Mouse (Mus musculus) embryo, embryonic 10 days (tissue): ENCODE measurements at regions not wholly inside any gene's neighbourhood (a gene's known extent, or its start where the extent isn't known, plus 50 kb on each side); places are given as distances from the start of the nearest gene placed in this dataset.

Source experiments
- DNase-seq: peaks from one replicate; pipeline ENCODE4 v3.0.0-alpha.2; 2015; ENCODE audit warnings: low spot score

GRCm38 (mm10) chr13:112223616-112224015, 64.6 kb upstream of the Ankrd55 start:
- DNase-seq, result no peak

- no peak for DNase-seq
Measured at GRCm38 (mm10) chr13:112227766-112228165, 60.5 kb upstream of the Ankrd55 start.

- no peak for DNase-seq
Measured at GRCm38 (mm10) chr13:112228846-112229245, 59.4 kb upstream of the Ankrd55 start.

- peak; percentile 36 for DNase-seq
Measured at GRCm38 (mm10) chr13:112230176-112230575, 58.1 kb upstream of the Ankrd55 start.

- DNase-seq, result no peak
Measured at GRCm38 (mm10) chr13:112234695-112235094, 53.6 kb upstream of the Ankrd55 start.

- DNase-seq, result peak; percentile 5
Measured at GRCm38 (mm10) chr13:112236956-112237355, 51.3 kb upstream of the Ankrd55 start.

- no peak for DNase-seq
Measured at GRCm38 (mm10) chr13:112237377-112237776, 50.9 kb upstream of the Ankrd55 start.

GRCm38 (mm10) chr13:112237917-112238316, 50.3 kb upstream of the Ankrd55 start:
- peak; percentile 5 for DNase-seq
